Mouse (Mus musculus) neural tube, embryonic 14.5 days (tissue): ENCODE results near the gene Tmem189. TPM values are rescaled to one million over a fixed set of nuclear protein-coding genes. Genes with fewer than 3 reads are reported as not detected.

ENCODE experiments used
- ATAC-seq: fragments of 200-750 bp; cut with Nextera tagmentation; 2 replicates; pipeline ENCODE4 v1.8.0; 2017; ENCODE audit warnings: low read depth, mild to moderate bottlenecking, moderate TSS enrichment, moderate library complexity
- H3K27ac ChIP-seq: fragments of 300-500 bp; sonication (generic); 2 replicates; pipeline ENCODE4 v1.5.1; 2014; ENCODE audit warnings: low read depth, mild to moderate bottlenecking, control low read depth, low read length, moderate library complexity, mixed read lengths
- H3K27me3 ChIP-seq: fragments of 300-500 bp; sonication (generic); 2 replicates; pipeline ENCODE4 v1.6.1; 2014; ENCODE audit warnings: low read length; ENCODE audit not compliant: control insufficient read depth, insufficient read depth
- H3K36me3 ChIP-seq: fragments of 300-500 bp; sonication (generic); 2 replicates; pipeline ENCODE4 v1.6.1; 2014; ENCODE audit warnings: low read length, mixed read lengths; ENCODE audit not compliant: control insufficient read depth, insufficient read depth
- H3K4me1 ChIP-seq: fragments of 300-500 bp; sonication (generic); 2 replicates; pipeline ENCODE4 v1.6.1; 2014; ENCODE audit warnings: low read length; ENCODE audit not compliant: control insufficient read depth, insufficient read depth
- H3K4me2 ChIP-seq: fragments of 300-500 bp; sonication (generic); 2 replicates; pipeline ENCODE4 v1.6.1; 2014; ENCODE audit warnings: mild to moderate bottlenecking, low read depth, low read length, control low read depth
- H3K4me3 ChIP-seq: fragments of 300-500 bp; sonication (generic); 2 replicates; pipeline ENCODE4 v1.5.1; 2014; ENCODE audit warnings: low read depth, low read length, control low read depth, mixed read lengths
- H3K9ac ChIP-seq: fragments of 300-500 bp; sonication (generic); replicated peaks from 2 replicates; pipeline ENCODE4 v1.6.1; 2014; ENCODE audit warnings: low read depth, mild to moderate bottlenecking, control low read depth, low read length, mixed read lengths
- H3K9me3 ChIP-seq: fragments of 300-500 bp; sonication (generic); 2 replicates; pipeline ENCODE4 v1.6.1; 2016; ENCODE audit warnings: low read length; ENCODE audit not compliant: control insufficient read depth
- WGBS: fragments of 180-500 bp; shearing (Covaris S2); extraction: QIAGEN DNeasy Blood & Tissue Kit; methylation state at CpG from one replicate; pipeline ENCODE4 v1.1.7; 2014; 5-methylcytosine and 5-hydroxymethylcytosine counted together
- polyA plus RNA-seq: library from polyadenylated mRNA; unstranded; fragments of >200 nt; fragmentation: Nextera tagmentation; extraction: Ambion mirVana; gene quantifications from 2 replicates; pipeline ENCODE4 v1.2.1, GENCODE M21; 2014

Gene Tmem189
- polyA plus RNA-seq, 1 experiment from 2014 or later = 35.1 TPM

- no peak overlapping the region for H3K4me2 ChIP-seq
- H3K27me3 ChIP-seq = no peaks in the 10 kb centered on the region
- WGBS = 70% methylated on average over 6 of the region's 6 CpGs
- peaks cover 4% of the 10 kb centered on the region for H3K4me1 ChIP-seq
- H3K9me3 ChIP-seq = no peaks in the 10 kb centered on the region
- H3K27ac ChIP-seq = no peak overlapping the region
- H3K36me3 ChIP-seq = no peaks in the 10 kb centered on the region
- H3K9ac ChIP-seq = no peak overlapping the region
- no peak overlapping the region for H3K4me3 ChIP-seq
- no peak for ATAC-seq
Measured at GRCm38 (mm10) chr2:167599917-167600316, 89.7 kb downstream of the Tmem189 start.

- H3K27me3 ChIP-seq = no peaks in the 10 kb centered on the region
- H3K27ac ChIP-seq = no peak overlapping the region
- 43% methylated on average over 5 of the region's 5 CpGs for WGBS
- no peak overlapping the region for H3K4me2 ChIP-seq
- H3K9ac ChIP-seq = no peak overlapping the region
- H3K4me1 ChIP-seq = peaks cover 6% of the 10 kb centered on the region
- no peak for ATAC-seq
- H3K36me3 ChIP-seq = no peaks in the 10 kb centered on the region
- no peak overlapping the region for H3K4me3 ChIP-seq
- H3K9me3 ChIP-seq = no peaks in the 10 kb centered on the region
Measured at GRCm38 (mm10) chr2:167599195-167599594, 90.4 kb downstream of the Tmem189 start.

- peak overlapping the region; percentile 23; the same call in 1 of the 2 replicates for H3K4me2 ChIP-seq
- H3K36me3 ChIP-seq = no peaks in the 10 kb centered on the region
- H3K27me3 ChIP-seq = no peaks in the 10 kb centered on the region
- 0 out of 2 replicates have a peak overlapping the region, but pooled peaks have one; percentile 32 for H3K9ac ChIP-seq
- no peaks in the 10 kb centered on the region for H3K9me3 ChIP-seq
- no peak overlapping the region for H3K4me3 ChIP-seq
- peaks cover 6% of the 10 kb centered on the region for H3K4me1 ChIP-seq
- H3K27ac ChIP-seq = no peak overlapping the region
- 25% methylated on average over 39 of the region's 40 CpGs for WGBS
- peak; percentile 45; the same call in 1 of the 2 replicates for ATAC-seq
Measured at GRCm38 (mm10) chr2:167597492-167598186, 92.0 kb downstream of the Tmem189 start.

GRCm38 (mm10) chr2:167596726-167597491, 92.7 kb downstream of the Tmem189 start:
- Histone ChIP-seq H3K36me3 (no peaks in the 10 kb centered on the region), H3K9me3 (no peaks in the 10 kb centered on the region), H3K27me3 (no peaks in the 10 kb centered on the region), H3K9ac (0 out of 2 replicates have a peak overlapping the region, but pooled peaks have one; percentile 32), H3K27ac (0 out of 2 replicates have a peak overlapping the region, but pooled peaks have one; percentile 28), H3K4me3 (no peak overlapping the region), H3K4me2 (peak overlapping the region; percentile 23; the same call in 1 of the 2 replicates), H3K4me1 (peaks cover 6% of the 10 kb centered on the region)
- 42% methylated on average over 26 of the region's 27 CpGs for WGBS
- ATAC-seq = no peak

GRCm38 (mm10) chr2:167596262-167596661, 93.4 kb downstream of the Tmem189 start:
- H3K27ac ChIP-seq = no peak overlapping the region
- no peak overlapping the region for H3K4me2 ChIP-seq
- H3K4me1 ChIP-seq = peaks cover 6% of the 10 kb centered on the region
- no peak for ATAC-seq
- no peaks in the 10 kb centered on the region for H3K27me3 ChIP-seq
- H3K4me3 ChIP-seq = no peak overlapping the region
- no peaks in the 10 kb centered on the region for H3K9me3 ChIP-seq
- no peaks in the 10 kb centered on the region for H3K36me3 ChIP-seq
- 43% methylated on average over 4 of the region's 4 CpGs for WGBS
- H3K9ac ChIP-seq = no peak overlapping the region

- H3K4me2 ChIP-seq = no peak overlapping the region
- no peaks in the 10 kb centered on the region for H3K9me3 ChIP-seq
- H3K4me3 ChIP-seq = no peak overlapping the region
- no peak for ATAC-seq
- H3K36me3 ChIP-seq = no peaks in the 10 kb centered on the region
- peaks cover 6% of the 10 kb centered on the region for H3K4me1 ChIP-seq
- no peak overlapping the region for H3K27ac ChIP-seq
- H3K27me3 ChIP-seq = no peaks in the 10 kb centered on the region
- H3K9ac ChIP-seq = no peak overlapping the region
- WGBS = 47% methylated on average over 14 of the region's 14 CpGs
Measured at GRCm38 (mm10) chr2:167595761-167596171, 93.9 kb downstream of the Tmem189 start.

- Histone ChIP-seq H3K36me3 (no peaks in the 10 kb centered on the region), H3K27ac (no peak overlapping the region), H3K4me2 (no peak overlapping the region), H3K4me1 (peaks cover 6% of the 10 kb centered on the region), H3K27me3 (no peaks in the 10 kb centered on the region), H3K4me3 (no peak overlapping the region), H3K9ac (no peak overlapping the region), H3K9me3 (no peaks in the 10 kb centered on the region)
- WGBS = 25% methylated on average over 10 of the region's 10 CpGs
- peak; percentile 20; the same call in 1 of the 2 replicates for ATAC-seq
Measured at GRCm38 (mm10) chr2:167594444-167594934, 95.1 kb downstream of the Tmem189 start.

- Histone ChIP-seq H3K36me3 (no peaks in the 10 kb centered on the region), H3K4me2 (no peak overlapping the region), H3K27ac (no peak overlapping the region), H3K4me3 (no peak overlapping the region), H3K9me3 (no peaks in the 10 kb centered on the region), H3K9ac (no peak overlapping the region), H3K27me3 (no peaks in the 10 kb centered on the region), H3K4me1 (peaks cover 6% of the 10 kb centered on the region)
- no peak for ATAC-seq
- 80% methylated on average over 4 of the region's 4 CpGs for WGBS
Measured at GRCm38 (mm10) chr2:167593551-167594250, 95.9 kb downstream of the Tmem189 start.
